Mouse (Mus musculus) right cerebral cortex, postnatal 25 days (tissue): ENCODE measurements at regions not wholly inside any gene's neighbourhood (a gene's known extent, or its start where the extent isn't known, plus 50 kb on each side); places are given as distances from the start of the nearest gene placed in this dataset.
A peak's percentile ranks its signal among the peaks of the same experiment; 100 is the strongest.

Experiments used
- DNase-seq: peaks from one replicate; pipeline ENCODE4 v3.0.0; 2022

GRCm38 (mm10) chr5:79679051-79679450, 1340.9 kb upstream of the Adgrl3 start:
- no peak for DNase-seq

- no peak for DNase-seq
These were observed 1339.6 kb upstream of the Adgrl3 start for GRCm38 (mm10) chr5:79680321-79680720.

- peak; percentile 11 for DNase-seq
These were observed 1313.3 kb upstream of the Adgrl3 start for GRCm38 (mm10) chr5:79706631-79707030.

GRCm38 (mm10) chr5:79734885-79735284, 1285.1 kb upstream of the Adgrl3 start:
- DNase-seq = no peak

GRCm38 (mm10) chr5:79784391-79784790, 1235.5 kb upstream of the Adgrl3 start:
- DNase-seq = no peak

- no peak for DNase-seq
These were observed 1193.4 kb upstream of the Adgrl3 start for GRCm38 (mm10) chr5:79826531-79826930.

GRCm38 (mm10) chr5:79846456-79846855, 1173.5 kb upstream of the Adgrl3 start:
- DNase-seq = no peak

GRCm38 (mm10) chr5:79855866-79856265, 1164.1 kb upstream of the Adgrl3 start:
- DNase-seq = no peak

GRCm38 (mm10) chr5:79900713-79901112, 1119.2 kb upstream of the Adgrl3 start:
- no peak for DNase-seq

GRCm38 (mm10) chr5:79905341-79905740, 1114.6 kb upstream of the Adgrl3 start:
- DNase-seq = peak; percentile 4
